Mouse (Mus musculus): ENCODE data around the gene Mep1a. TPM values are rescaled to one million over a fixed set of nuclear protein-coding genes. Genes with fewer than 3 reads are reported as not detected.

The Mep1a gene
- polyA plus RNA-seq, 1 experiment from 2014 or later: not detected

DNA sequence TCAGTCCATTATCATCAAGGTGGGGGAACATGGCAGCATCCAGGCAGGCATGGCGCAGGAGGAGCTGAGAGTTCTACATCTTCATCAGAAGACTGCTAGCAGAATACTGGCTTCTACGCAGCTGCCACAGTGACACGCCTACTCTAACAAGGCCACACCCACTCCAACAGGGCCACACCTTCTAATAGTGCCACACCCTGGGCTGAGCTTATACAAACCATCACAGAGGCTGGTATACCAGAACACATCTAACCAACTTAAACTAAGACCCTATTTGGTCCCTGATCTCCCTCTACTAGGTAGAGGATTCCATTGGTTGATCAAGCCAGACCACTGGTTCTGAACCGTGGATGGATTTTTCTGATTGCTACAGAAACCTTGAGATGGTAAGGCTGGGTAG lies 30.1 kb downstream of the Mep1a start:
- Histone ChIP-seq H3K9ac (replicated peaks; ENCODE audit: low read length) (no peak overlapping the region), H3K27me3 (ENCODE audit: control insufficient read depth, insufficient read depth, low read length) (no peaks in the 10 kb centered on the region), H3K4me3 (ENCODE audit: low read depth, low read length) (no peak overlapping the region), H3K36me3 (replicated peaks; ENCODE audit: control insufficient read depth, insufficient read depth, low read depth, low read length) (no peaks in the 10 kb centered on the region), H3K27ac (replicated peaks; ENCODE audit: low read depth, low read length) (no peak overlapping the region), H3K4me2 (ENCODE audit: low read depth, low read length) (no peak overlapping the region), H3K9me3 (replicated peaks; ENCODE audit: control insufficient read depth, low read length) (no peaks in the 10 kb centered on the region), H3K4me1 (ENCODE audit: control insufficient read depth, insufficient read depth, low read length) (no peaks in the 10 kb centered on the region)
- DNase-seq (ENCODE audit: low spot score) (no peak), ATAC-seq (replicated peaks; ENCODE audit: insufficient number of reproducible peaks, low FRiP score, low TSS enrichment, low read depth) (no peak)
- WGBS: 80% methylated on average over 4 of the region's 4 CpGs

DNA sequence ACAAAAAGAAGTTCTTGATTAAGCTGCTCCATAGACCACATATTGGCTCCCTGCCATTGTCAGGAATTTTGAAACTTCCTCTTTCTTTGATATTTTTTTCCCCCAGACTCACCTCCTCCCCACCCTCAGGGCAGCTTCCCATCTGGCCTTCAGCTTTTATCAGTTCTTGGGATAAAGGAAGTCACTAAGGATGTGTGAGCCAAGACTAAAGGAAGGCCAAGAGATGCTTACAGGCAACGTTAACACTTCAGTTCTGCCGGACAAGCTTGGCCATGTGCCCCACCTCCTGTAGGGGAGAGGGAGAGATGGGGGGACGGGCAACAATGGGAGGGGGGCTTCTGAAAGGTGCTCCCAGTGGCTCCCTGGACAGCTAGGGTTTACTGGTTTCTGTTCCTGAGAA lies 32.6 kb downstream of the Mep1a start:
- H3K9me3 ChIP-seq (replicated peaks; ENCODE audit: control insufficient read depth, low read length): no peaks in the 10 kb centered on the region
- no peak for ATAC-seq (replicated peaks; ENCODE audit: insufficient number of reproducible peaks, low FRiP score, low TSS enrichment, low read depth)
- 47% methylated on average over 3 of the region's 3 CpGs for WGBS

GRCm38 (mm10) chr17:43460245-43461181 lies 42.1 kb downstream of the Mep1a start:
- Histone ChIP-seq H3K27me3 (ENCODE audit: control insufficient read depth, insufficient read depth, low read length) (no peaks in the 10 kb centered on the region), H3K4me3 (ENCODE audit: low read depth, low read length) (no peak overlapping the region), H3K4me1 (ENCODE audit: control insufficient read depth, insufficient read depth, low read length) (no peaks in the 10 kb centered on the region; the same call in 1 of the 2 replicates), H3K36me3 (replicated peaks; ENCODE audit: control insufficient read depth, insufficient read depth, low read depth, low read length) (no peaks in the 10 kb centered on the region), H3K4me2 (ENCODE audit: low read depth, low read length) (no peak overlapping the region), H3K9ac (replicated peaks; ENCODE audit: low read length) (no peak overlapping the region; the same call in 1 of the 2 replicates), H3K27ac (replicated peaks; ENCODE audit: low read depth, low read length) (no peak overlapping the region), H3K9me3 (replicated peaks; ENCODE audit: control insufficient read depth, low read length) (no peaks in the 10 kb centered on the region)
- peak; percentile 91 for ATAC-seq (replicated peaks; ENCODE audit: insufficient number of reproducible peaks, low FRiP score, low TSS enrichment, low read depth)
- 36% methylated on average over 19 of the region's 19 CpGs for WGBS
- DNase-seq (ENCODE audit: low spot score): peak; percentile 96

More for the DNA sequence above, 32.6 kb downstream of the Mep1a start:
- Histone ChIP-seq H3K4me2 (ENCODE audit: low read depth, low read length) (no peak overlapping the region), H3K4me1 (ENCODE audit: control insufficient read depth, insufficient read depth, low read length) (no peaks in the 10 kb centered on the region), H3K4me3 (ENCODE audit: low read depth, low read length) (no peak overlapping the region), H3K36me3 (replicated peaks; ENCODE audit: control insufficient read depth, insufficient read depth, low read depth, low read length) (no peaks in the 10 kb centered on the region), H3K27me3 (ENCODE audit: control insufficient read depth, insufficient read depth, low read length) (no peaks in the 10 kb centered on the region), H3K9ac (replicated peaks; ENCODE audit: low read length) (no peak overlapping the region), H3K27ac (replicated peaks; ENCODE audit: low read depth, low read length) (no peak overlapping the region)
- DNase-seq (ENCODE audit: low spot score): no peak

DNA sequence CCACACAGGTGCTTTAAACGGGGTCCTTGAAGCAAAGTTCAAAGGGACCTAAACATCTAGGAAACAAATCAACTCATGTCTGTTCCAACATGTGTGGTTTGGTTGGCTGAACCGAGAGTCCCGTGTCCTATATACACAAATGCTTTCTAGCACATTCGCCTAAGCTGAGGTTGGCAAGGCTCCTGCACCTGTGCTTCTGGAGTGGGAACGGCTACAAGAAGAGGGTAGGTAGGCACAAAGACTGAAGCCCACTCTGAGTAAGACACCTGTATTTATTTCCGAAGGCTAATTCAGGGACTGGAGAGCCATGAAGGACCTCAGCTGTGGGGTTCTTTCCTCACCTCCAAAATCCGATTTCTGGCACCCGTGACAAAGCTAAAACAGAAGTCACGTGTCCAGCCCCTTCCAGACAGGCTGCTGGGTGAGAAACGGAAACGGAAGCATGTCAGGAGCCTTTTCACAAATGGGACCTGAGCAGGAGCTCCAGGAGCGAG lies 42.8 kb downstream of the Mep1a start:
- Histone ChIP-seq H3K4me3 (ENCODE audit: low read depth, low read length) (no peak overlapping the region), H3K27ac (replicated peaks; ENCODE audit: low read depth, low read length) (no peak overlapping the region), H3K4me2 (ENCODE audit: low read depth, low read length) (no peak overlapping the region), H3K36me3 (replicated peaks; ENCODE audit: control insufficient read depth, insufficient read depth, low read depth, low read length) (no peaks in the 10 kb centered on the region), H3K9me3 (replicated peaks; ENCODE audit: control insufficient read depth, low read length) (no peaks in the 10 kb centered on the region), H3K9ac (replicated peaks; ENCODE audit: low read length) (no peak overlapping the region), H3K4me1 (ENCODE audit: control insufficient read depth, insufficient read depth, low read length) (no peaks in the 10 kb centered on the region; the same call in 1 of the 2 replicates), H3K27me3 (ENCODE audit: control insufficient read depth, insufficient read depth, low read length) (no peaks in the 10 kb centered on the region)
- 73% methylated on average over 12 of the region's 12 CpGs for WGBS
- DNase-seq (ENCODE audit: low spot score): peak; percentile 35
- peak; percentile 8; the same call in 1 of the 2 replicates for ATAC-seq (replicated peaks; ENCODE audit: insufficient number of reproducible peaks, low FRiP score, low TSS enrichment, low read depth)

DNA sequence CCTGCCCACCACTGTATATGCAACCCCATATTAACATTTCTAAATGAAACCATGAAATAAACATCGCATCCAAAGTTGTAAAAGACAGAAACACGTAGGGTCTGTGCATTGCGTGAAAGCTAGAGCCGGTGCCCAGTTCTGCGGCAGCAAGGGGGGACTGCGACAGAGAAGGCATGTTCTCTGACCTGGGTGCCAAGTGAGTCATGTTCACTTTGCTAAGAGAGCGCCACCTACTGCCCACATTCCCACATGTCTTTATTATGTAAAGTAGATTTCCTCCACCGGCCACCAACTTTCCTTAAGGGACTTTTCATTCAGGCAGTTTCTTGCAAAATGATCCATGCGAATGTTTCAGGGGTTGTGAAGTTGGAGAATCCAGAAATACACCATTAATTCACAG lies 44.0 kb downstream of the Mep1a start:
- ATAC-seq (replicated peaks; ENCODE audit: insufficient number of reproducible peaks, low FRiP score, low TSS enrichment, low read depth): no peak

GRCm38 (mm10) chr17:43451216-43451615 lies 51.4 kb downstream of the Mep1a start:
- Histone ChIP-seq H3K4me2 (ENCODE audit: low read depth, low read length) (no peak overlapping the region), H3K9ac (replicated peaks; ENCODE audit: low read length) (no peak overlapping the region), H3K36me3 (replicated peaks; ENCODE audit: control insufficient read depth, insufficient read depth, low read depth, low read length) (no peaks in the 10 kb centered on the region), H3K27ac (replicated peaks; ENCODE audit: low read depth, low read length) (no peak overlapping the region), H3K4me3 (ENCODE audit: low read depth, low read length) (no peak overlapping the region), H3K27me3 (ENCODE audit: control insufficient read depth, insufficient read depth, low read length) (no peaks in the 10 kb centered on the region), H3K4me1 (ENCODE audit: control insufficient read depth, insufficient read depth, low read length) (no peaks in the 10 kb centered on the region), H3K9me3 (replicated peaks; ENCODE audit: control insufficient read depth, low read length) (no peaks in the 10 kb centered on the region)
- WGBS: 92% methylated on average over 1 of the region's 1 CpGs
- ATAC-seq (replicated peaks; ENCODE audit: insufficient number of reproducible peaks, low FRiP score, low TSS enrichment, low read depth): no peak
- no peak for DNase-seq (ENCODE audit: low spot score)

More for the DNA sequence above, 44.0 kb downstream of the Mep1a start:
- Histone ChIP-seq H3K9ac (replicated peaks; ENCODE audit: low read length) (no peak overlapping the region), H3K4me1 (ENCODE audit: control insufficient read depth, insufficient read depth, low read length) (no peaks in the 10 kb centered on the region; the same call in 1 of the 2 replicates), H3K4me2 (ENCODE audit: low read depth, low read length) (no peak overlapping the region), H3K4me3 (ENCODE audit: low read depth, low read length) (no peak overlapping the region), H3K27me3 (ENCODE audit: control insufficient read depth, insufficient read depth, low read length) (no peaks in the 10 kb centered on the region), H3K27ac (replicated peaks; ENCODE audit: low read depth, low read length) (no peak overlapping the region), H3K9me3 (replicated peaks; ENCODE audit: control insufficient read depth, low read length) (no peaks in the 10 kb centered on the region), H3K36me3 (replicated peaks; ENCODE audit: control insufficient read depth, insufficient read depth, low read depth, low read length) (no peaks in the 10 kb centered on the region)
- 8% methylated on average over 9 of the region's 9 CpGs for whole genome bisulfite sequencing
- DNase-seq (ENCODE audit: low spot score): peak; percentile 87

DNA sequence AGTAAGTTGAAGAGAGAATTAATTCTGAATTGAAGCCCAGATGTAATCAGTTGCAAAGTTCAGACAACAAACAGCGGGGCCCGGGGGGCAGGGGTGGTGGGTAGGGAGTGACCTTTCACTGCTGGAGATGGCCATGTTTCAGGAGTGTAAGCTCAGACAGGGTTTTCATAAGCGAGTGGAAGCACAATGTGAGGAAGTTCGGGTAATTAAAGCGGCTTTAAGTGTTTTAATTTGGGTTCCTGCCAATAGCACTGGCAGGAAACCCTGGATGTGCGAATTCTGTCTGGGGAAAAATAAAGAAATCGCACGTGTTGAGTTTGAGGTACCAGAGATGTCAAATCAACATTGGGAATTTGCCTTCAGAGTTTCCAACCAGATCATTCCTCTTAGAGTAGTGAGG lies 68.1 kb downstream of the Mep1a start:
- no peak overlapping the region for H3K4me3 ChIP-seq (ENCODE audit: low read depth, low read length)
- H3K4me1 ChIP-seq (ENCODE audit: control insufficient read depth, insufficient read depth, low read length): no peaks in the 10 kb centered on the region
- H3K27me3 ChIP-seq (ENCODE audit: control insufficient read depth, insufficient read depth, low read length): no peaks in the 10 kb centered on the region
- no peak for DNase-seq (ENCODE audit: low spot score)
- ATAC-seq (replicated peaks; ENCODE audit: insufficient number of reproducible peaks, low FRiP score, low TSS enrichment, low read depth): no peak
- no peak overlapping the region for H3K4me2 ChIP-seq (ENCODE audit: low read depth, low read length)
- no peaks in the 10 kb centered on the region for H3K9me3 ChIP-seq (replicated peaks; ENCODE audit: control insufficient read depth, low read length)
- H3K9ac ChIP-seq (replicated peaks; ENCODE audit: low read length): no peak overlapping the region
- no peak overlapping the region for H3K27ac ChIP-seq (replicated peaks; ENCODE audit: low read depth, low read length)
- 83% methylated on average over 8 of the region's 8 CpGs for WGBS
- no peaks in the 10 kb centered on the region for H3K36me3 ChIP-seq (replicated peaks; ENCODE audit: control insufficient read depth, insufficient read depth, low read depth, low read length)

- H3K36me3 ChIP-seq (replicated peaks; ENCODE audit: control insufficient read depth, insufficient read depth, low read depth, low read length): no peaks in the 10 kb centered on the region
- H3K9ac ChIP-seq (replicated peaks; ENCODE audit: low read length): no peak overlapping the region
- H3K4me2 ChIP-seq (ENCODE audit: low read depth, low read length): no peak overlapping the region
- no peak overlapping the region for H3K27ac ChIP-seq (replicated peaks; ENCODE audit: low read depth, low read length)
- H3K9me3 ChIP-seq (replicated peaks; ENCODE audit: control insufficient read depth, low read length): no peaks in the 10 kb centered on the region
- no peaks in the 10 kb centered on the region for H3K27me3 ChIP-seq (ENCODE audit: control insufficient read depth, insufficient read depth, low read length)
- 70% methylated on average over 5 of the region's 5 CpGs for WGBS
- no peaks in the 10 kb centered on the region for H3K4me1 ChIP-seq (ENCODE audit: control insufficient read depth, insufficient read depth, low read length)
- no peak for DNase-seq (ENCODE audit: low spot score)
- no peak for ATAC-seq (replicated peaks; ENCODE audit: insufficient number of reproducible peaks, low FRiP score, low TSS enrichment, low read depth)
- no peak overlapping the region for H3K4me3 ChIP-seq (ENCODE audit: low read depth, low read length)
Measured at GRCm38 (mm10) chr17:43431692-43432091, 70.9 kb downstream of the Mep1a start.

Data from embryonic facial prominence, embryonic 11.5 days (tissue).